Mouse (Mus musculus) heart, adult 8-10 months (tissue): Measurements from ENCODE around the gene Mcrip2. TPM values are rescaled to one million over a fixed set of nuclear protein-coding genes. Genes with fewer than 3 reads are reported as not detected.

Source experiments
- DNase-seq: peaks from one replicate; pipeline ENCODE4 v3.0.0; 2022; ENCODE audit warnings: low spot score
- total RNA-seq, 4 experiments: library from RNA; stranded (reverse); gene quantifications; 2 replicates each; pipeline ENCODE4 v1.2.4; 2022

The Mcrip2 gene
- total RNA-seq, 4 experiments from 2014 or later, result 211 to 282 (median 267) TPM

DNA sequence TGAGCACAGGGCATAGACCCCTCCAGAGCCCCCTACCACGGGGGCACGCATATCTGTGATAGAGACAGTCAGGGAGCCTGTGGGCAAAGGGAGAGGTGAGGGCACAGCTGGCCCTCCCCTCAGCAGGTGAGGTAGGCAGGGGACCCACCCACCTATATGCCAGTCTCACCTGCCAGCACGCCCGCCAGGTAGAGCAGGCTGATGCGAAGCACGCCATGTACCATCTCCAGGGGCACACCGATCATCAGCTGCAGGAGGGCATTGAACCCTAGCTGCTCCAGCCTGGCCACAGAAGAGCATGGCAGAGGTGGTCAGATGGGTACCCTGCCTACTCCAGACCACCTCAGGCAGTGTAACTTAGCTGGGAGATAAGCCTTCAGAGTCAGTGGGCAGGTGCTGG is 33.3 kb downstream of the Mcrip2 start:
- no peak for DNase-seq

DNA sequence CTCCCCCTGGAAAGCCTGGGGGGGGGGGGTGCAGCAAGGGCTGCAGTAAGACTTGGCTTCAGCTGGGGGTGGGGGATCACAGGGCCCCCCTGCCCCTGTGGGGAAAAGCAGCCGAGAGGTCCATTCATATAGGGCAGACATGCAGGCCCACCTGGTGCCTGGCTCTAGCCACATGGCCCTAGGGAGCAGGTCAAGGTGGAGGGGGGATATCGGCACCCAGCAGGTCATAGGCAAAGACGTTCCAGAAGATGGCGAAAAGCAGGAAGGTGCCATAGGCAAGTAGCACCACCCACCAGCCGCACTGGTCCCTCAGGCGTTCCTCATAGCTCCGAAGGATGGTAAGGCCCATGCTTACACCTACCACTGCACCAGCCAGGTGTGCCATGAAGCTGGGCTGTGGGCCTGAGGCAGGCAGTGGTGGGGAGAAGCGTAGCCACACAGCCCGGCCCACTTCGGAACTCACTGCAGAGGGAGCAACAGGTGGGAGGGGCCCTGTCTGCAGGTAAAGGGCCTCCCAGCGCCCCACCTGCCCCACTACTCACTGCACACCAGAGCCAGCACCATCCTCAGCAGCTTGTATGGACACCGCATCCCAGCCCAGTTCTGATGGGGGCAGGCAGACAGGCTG is 33.9 kb downstream of the Mcrip2 start:
- DNase-seq, result no peak

DNA sequence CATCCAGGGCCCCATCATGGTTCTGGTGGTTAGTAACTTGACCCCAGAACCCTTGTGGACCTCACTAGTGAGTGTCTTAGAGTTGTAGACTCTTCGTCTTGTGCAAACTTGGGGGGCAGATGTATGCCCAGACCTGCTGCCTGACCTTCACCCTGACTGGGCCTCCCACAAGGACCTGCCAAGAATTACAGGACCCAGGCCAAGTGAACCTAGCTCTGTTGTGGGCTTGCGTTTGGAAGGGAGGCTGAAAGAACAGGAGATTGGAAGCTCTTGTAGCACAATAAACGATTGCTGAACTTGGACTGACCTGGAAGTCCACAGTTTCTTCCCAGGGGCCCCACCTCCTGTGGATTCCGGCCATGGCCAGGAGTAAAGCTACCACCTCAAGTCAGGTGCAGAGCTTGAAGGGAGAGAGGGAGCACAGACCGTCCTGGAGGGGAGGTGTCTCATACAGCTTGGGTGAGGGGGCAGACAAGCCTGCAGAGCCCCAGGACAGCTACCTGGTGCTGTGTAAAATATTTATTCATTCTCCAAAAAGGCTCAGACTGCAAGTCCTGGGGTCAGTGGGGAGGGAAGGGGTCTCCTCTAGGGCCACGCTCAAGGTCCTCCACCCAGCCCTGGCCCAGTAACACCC is 34.5 kb downstream of the Mcrip2 start:
- no peak for DNase-seq

- peak; percentile 92 for DNase-seq
Observed at GRCm38 (mm10) chr17:25833291-25833663, 35.3 kb downstream of the Mcrip2 start, which contains the start of gene Stub1. TSS of gene Stub1 (minus strand) at chr17:25833404.

DNA sequence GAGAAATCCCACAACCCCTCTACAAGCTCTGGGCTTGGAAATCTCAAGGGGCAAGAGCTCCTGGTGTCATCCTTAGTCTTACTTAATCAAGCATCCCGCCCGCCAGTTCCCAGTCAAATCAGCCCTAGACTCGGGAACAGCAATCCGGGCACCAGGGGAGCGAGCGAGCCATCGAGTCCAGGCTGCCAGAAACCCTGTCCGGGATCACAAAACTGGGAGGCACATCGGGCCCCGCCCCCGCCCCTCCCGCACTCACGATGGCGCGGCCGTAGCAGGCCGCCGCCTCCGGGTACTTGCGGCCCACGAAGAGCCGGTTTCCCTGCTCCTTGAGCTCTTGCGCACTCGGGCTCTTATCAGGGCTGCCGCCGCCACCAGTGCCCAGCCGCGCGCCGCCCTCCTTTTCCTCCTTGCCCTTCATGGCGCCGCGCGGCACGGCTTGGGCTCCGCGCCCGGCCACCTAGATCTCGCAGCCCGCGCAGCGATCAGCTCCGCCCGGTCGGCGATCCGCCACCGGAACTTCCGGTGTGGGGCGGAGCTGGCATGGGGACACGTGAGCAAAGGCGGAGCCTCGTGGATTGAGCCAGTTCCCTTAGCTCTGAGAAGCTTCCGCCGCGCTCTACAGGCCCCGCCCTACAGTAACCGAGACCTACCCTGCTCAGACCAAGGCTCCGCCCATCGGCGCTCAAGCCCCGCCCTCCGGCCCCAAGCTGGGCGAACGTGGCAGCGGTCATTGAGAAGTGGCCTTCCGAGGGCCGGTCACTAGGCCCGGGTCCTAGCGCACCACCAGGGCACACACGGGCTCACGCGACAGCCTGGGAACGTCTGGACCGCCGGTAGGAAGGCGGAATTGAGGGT is 35.9 kb downstream of the Mcrip2 start:
- DNase-seq, result peak; percentile 99

DNA sequence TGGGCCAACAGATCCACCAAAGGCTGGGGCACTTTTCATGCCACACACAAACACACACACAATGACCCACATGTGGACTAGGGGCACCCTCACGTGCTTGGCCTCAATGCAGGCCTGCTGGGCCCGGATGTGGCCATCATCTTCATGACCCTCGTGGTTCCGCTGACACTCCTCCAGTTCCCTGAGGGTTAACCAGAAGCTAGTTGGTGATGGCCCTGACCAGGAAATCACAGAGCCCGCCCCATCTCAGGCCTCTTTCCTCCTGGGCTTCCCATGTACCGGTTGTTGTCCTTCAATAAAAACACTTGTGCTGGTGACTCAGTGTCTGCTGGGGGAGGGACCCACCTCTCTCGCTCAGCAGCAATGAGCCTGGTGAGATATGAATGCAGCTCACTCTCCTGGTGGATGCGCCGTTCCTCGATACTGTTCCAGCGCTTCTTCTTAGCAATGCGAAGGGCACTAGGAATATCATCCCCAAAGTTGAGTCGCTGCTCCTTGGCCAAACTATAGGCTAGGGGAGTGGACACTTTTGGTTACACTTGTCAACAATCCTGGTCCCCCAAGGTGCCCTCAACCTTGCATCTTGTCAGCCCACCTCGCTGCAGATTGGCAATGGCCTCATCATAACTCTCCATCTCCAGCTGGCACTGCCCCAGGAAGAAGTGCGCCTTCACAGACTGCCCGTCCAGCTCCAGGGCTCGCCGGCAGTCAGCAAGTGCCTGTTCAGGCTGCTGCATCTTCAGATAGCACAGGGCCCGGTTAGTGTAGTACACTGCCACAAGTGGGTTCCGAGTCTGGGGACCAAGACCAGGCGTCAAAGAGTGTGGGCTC is 36.9 kb downstream of the Mcrip2 start:
- DNase-seq, result no peak

GRCm38 (mm10) chr17:25830806-25831431 is 37.6 kb downstream of the Mcrip2 start:
- no peak for DNase-seq

- no peak for DNase-seq
Observed at GRCm38 (mm10) chr17:25830200-25830753, 38.3 kb downstream of the Mcrip2 start.

- DNase-seq, result no peak
Observed at GRCm38 (mm10) chr17:25829558-25830017, 39.0 kb downstream of the Mcrip2 start.

DNA sequence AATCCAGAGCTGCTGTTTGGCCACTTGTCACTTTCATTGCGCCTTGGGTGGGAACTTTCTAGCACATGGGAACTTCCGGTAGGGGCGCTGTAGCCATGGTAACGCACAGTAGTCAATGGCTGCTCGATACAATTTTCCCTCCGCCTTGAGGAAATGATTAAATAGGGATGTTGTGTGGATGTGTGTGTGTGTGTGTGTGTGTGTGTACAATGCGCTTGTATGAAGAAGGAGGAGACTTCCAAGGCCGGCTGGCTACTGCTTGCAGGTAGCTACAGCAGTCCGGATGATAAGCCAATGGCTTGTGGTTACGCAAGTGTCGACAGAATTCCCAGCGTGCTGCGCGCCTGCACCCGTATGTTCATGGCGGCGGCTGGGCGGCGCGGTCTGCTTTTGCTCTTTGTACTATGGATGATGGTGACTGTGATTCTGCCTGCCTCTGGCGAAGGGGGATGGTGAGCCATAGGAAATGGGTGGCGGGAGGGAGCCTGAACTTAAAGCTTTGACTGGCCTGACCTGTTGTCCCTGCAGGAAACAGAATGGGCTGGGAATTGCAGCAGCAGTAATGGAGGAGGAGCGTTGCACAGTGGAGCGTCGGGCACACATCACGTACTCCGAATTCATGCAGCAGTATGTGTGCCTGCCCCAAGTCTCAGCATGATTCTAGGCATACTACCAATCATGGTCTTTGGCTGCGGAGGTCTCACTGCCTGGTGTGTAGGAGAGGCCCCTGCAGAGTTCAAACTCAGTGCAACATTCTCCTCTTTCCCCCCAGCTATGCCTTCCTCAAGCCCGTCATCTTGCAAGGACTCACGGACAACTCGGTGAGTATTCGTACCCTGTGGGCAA is 39.6 kb downstream of the Mcrip2 start, which contains the start of gene Jmjd8:
Gene Jmjd8 (plus strand): TSS at position 156 of the 846 bp plus-strand sequence.
- DNase-seq, result peak; percentile 76

DNA sequence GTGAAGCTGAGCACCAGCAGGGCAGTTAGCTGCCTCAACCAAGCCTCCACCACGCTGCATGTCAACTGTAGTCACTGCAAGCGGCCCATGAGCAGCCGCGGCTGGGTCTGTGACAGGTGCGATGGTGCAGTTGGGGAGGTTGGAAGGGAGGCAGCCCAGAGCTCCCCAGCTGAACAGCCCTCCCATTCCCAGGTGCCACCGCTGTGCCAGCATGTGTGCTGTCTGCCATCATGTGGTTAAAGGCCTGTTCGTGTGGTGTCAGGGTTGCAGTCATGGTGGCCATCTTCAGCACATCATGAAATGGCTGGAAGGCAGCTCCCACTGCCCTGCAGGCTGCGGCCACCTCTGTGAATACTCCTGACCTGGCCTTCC is 40.4 kb downstream of the Mcrip2 start:
- DNase-seq, result no peak

DNA sequence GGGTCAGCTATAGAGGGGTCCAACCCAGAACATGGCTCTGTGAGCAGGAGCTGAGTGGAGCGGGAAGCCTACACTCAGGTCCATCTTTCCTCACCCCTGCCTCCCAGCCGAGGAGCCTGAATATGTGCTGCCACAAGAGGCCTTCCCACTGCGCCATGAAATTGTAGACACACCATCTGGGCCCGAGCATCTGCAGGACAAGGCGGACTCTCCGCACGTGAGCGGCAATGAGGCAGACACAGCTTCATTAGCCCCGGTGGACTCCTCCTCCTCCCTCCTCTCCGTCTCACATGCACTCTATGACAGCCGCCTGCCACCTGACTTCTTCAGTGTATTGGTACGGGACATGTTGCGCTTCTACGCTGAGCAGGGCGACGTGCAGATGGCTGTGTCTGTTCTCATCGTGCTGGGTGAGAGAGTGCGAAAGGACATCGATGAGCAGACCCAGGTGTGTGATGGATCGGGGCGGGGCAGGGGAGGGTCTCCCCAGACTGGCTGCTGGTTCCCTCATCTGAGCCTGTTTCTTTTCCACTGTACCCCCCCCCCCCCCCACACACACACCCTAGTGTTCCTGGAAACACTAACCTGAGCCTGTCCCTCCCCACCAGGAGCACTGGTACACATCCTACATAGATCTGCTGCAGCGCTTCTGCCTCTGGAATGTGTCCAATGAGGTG is 40.9 kb downstream of the Mcrip2 start:
- DNase-seq, result no peak

- no peak for DNase-seq
Observed at GRCm38 (mm10) chr17:25827011-25827410, 41.6 kb downstream of the Mcrip2 start.

DNA sequence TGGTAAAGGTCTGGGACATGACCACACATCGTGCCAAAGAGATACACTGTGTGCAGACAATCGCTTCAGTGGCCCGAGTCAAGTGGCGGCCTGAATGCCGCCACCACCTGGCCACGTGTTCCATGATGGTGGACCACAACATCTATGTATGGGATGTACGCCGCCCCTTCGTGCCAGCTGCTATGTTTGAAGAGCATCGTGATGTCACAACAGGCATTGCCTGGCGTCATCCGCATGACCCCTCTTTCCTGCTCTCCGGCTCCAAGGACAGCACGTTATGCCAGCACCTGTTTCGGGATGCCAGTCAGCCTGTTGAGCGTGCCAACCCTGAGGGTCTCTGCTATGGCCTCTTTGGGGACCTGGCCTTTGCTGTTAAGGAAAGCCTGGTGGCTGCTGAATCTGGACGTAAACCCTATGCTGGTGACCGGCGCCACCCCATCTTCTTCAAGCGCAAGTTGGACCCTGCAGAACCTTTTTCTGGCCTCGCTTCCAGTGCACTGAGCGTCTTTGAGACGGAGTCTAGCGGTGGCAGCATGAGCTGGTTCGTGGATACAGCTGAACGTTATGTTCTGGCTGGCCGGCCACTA is 42.5 kb downstream of the Mcrip2 start:
- no peak for DNase-seq

DNA sequence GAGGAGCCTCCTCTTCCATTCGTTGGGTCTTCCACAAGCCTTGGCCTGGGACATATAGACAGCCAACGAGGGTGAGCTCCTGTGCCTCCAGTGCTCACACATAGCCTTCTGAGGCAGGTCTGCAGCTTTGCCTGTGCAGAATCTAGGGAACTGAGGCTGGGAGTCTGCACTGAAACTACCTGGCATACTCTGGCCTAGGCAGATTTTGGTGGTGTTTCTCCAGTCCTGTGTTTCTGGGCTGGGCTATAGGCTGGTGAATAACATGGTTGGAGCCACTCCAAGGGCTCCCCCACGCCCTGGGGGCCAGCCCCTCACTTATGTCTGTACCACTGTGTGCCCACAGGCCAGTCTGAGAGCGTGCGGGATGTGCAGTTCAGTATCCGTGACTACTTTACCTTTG is 43.3 kb downstream of the Mcrip2 start:
- no peak for DNase-seq

DNA sequence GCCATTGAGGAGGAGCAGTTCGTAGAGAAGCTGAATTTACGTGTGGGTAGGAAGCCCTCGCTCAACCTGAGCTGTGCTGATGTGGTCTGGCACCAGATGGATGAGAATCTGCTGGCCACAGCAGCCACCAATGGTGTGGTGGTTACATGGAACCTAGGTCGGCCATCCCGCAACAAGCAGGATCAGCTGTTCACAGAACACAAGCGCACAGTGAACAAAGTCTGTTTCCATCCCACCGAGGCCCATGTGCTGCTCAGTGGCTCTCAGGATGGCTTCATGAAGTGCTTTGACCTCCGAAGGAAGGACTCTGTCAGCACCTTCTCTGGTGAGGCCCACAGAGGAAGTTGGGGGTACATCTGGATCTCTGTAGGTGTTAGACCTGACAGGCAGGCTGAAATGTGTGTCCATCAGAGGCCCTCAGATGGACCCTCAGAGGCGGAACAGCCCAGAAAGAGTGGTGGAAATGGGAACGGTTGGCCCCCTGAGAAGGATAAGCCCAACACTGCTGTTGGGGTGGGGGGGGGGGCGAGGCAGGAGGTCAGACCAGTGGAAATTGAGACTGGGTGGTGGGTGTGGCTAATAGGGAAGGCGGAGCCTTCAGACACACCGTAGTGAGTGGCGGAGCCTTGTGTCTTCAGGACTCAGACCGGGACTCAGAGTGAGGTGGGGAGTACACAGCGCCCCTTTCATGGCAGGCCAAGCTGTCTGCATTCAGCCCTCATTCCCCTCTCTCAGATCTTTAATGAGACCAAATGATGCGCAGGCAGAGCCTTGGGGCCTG is 44.0 kb downstream of the Mcrip2 start:
- DNase-seq, result no peak

GRCm38 (mm10) chr17:25823452-25823851 is 45.1 kb downstream of the Mcrip2 start, which contains the start of gene Wdr24:
TSS of gene Wdr24 (plus strand) at chr17:25823627.
- peak; percentile 84 for DNase-seq
